Mouse (Mus musculus) cerebellum, adult 2 months (tissue): ENCODE results near the gene 9130213A22Rik.

ENCODE experiments used
- CTCF ChIP-seq: fragments of 200-500 bp; IDR thresholded peaks from 2 replicates; pipeline ENCODE4 v1.5.1; 2011; ENCODE audit warnings: low read depth, mild to moderate bottlenecking, control low read depth, low read length, moderate library complexity, borderline replicate concordance; ENCODE audit not compliant: insufficient read depth
- POLR2A ChIP-seq: fragments of 200-500 bp; IDR thresholded peaks from 2 replicates; pipeline ENCODE4 v1.6.1; 2011; ENCODE audit warnings: low read length, control low read depth, borderline replicate concordance; ENCODE audit not compliant: insufficient read depth

DNA sequence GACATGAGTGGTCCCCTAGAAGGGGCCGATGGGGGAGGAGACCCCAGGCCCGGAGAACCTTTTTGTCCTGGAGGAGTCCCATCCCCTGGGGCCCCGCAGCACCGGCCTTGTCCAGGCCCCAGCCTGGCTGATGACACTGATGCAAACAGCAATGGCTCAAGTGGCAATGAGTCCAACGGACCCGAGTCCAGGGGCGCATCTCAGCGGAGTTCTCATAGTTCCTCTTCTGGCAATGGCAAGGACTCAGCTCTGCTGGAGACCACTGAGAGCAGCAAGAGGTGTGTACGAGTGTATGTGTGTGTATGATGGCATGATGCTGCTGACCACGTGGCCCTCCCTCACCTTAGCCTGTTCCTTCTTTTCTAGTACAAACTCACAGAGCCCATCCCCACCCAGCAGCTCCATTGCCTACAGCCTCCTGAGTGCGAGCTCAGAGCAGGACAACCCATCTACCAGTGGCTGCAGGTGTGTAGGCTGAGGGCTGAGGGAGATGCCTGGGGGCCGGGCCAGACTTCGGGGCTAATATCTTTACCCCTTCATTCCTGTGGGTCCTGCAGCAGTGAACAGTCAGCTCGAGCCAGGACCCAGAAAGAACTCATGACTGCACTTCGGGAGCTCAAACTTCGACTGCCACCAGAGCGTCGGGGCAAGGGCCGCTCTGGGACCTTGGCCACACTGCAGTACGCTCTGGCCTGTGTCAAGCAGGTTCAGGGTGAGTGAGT is 21.6 kb downstream of the 9130213A22Rik start:
- TF ChIP-seq POLR2A (no peak), CTCF (no peak)
